Mouse (Mus musculus) adrenal gland, postnatal 14 days (tissue): Measurements from ENCODE around the gene Usp20. TPM values are rescaled to one million over a fixed set of nuclear protein-coding genes. Genes with fewer than 3 reads are reported as not detected.
A peak's percentile ranks its signal among the peaks of the same experiment; 100 is the strongest.

Experiments
- DNase-seq: peaks from one replicate; pipeline ENCODE4 v3.0.0; 2021; ENCODE audit warnings: mixed read lengths
- total RNA-seq: library from RNA; stranded (reverse); gene quantifications from 2 replicates; pipeline ENCODE4 v1.2.3, GENCODE M21; 2021

Usp20 gene
- total RNA-seq, 1 experiment from 2014 or later: 17.4 TPM

DNA sequence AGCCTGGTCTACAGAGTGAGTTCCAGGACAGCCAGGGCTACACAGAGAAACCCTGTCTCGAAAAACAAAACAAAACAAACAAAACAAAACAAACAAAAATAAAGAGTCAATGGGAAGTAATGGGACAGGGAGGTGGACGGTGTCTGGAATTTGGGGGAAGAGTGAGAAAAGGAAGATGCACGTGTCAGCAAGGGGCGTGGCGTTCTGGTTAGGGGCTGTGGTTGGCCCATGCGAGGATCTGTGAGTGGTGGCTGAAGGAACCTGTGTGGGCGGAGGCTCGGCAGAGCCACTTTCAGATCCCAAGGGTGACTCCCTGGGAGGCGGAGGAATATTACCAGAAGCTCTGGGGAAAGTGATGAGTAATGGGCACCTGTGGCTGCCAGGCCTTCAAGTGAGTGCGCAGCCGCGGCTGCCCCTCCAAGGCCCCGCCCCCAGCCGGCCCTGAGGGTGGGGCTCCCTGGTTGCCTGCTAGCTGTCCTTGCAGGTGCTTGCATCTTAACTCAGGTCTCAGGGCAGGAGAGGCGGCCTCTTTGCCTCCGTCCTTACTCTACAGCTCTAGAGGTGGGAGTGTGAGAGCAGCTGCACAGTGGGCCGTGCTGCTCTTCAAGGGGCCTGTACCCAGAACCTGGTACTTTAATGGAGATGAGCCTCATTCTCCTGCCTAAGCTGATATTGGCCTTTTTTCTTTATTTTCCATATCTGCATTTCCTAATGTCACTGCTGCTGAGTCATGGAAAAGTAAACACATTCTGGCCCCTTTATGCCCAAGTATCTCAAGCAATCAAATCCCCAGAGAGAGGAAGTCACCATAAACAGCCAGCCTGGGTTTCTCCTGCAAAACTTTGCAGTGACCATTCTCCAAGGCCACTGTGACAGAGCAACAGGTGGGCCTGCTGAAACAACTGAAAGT is 3.3 kb downstream of the Usp20 start:
- peak; percentile 90 for DNase-seq

DNA sequence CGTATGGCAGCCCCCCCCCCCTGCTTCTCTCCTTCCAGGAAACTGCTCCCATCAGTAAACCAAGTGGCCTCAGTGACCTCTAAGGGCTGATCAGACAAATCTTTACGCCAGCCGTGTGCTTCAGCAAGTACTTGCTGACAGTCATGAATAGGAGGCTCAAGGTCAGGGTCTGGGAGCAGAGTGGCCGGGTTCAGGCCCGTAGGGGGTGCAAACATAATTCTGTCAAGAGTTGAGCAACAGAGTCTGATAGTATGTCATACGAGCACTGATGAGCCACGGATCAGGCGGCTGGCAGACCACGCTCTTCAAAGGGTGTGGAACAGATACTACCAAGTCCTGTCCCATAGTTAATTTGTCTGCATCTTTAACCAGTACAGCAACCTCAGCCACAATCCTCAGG is 8.1 kb downstream of the Usp20 start:
- peak; percentile 77 for DNase-seq

DNA sequence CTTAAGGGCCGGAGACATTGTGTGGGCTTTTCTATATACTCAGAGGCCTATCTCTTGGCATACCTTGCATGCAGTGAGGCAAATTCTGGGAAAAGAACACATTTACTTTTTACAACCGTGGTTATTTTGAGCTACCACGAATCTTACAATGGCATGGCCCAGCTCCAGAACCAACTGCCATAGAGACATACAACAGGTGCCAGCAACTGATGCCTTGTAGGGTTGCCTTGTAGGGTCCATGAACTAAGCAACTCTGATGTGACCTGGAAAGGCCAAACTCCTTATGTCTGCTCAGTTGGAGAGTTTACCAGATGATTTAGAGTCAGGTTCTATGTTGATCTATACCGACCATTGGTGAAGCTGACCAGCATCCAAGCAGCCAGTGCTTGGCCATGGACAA is 12.8 kb downstream of the Usp20 start:
- DNase-seq: no peak

DNA sequence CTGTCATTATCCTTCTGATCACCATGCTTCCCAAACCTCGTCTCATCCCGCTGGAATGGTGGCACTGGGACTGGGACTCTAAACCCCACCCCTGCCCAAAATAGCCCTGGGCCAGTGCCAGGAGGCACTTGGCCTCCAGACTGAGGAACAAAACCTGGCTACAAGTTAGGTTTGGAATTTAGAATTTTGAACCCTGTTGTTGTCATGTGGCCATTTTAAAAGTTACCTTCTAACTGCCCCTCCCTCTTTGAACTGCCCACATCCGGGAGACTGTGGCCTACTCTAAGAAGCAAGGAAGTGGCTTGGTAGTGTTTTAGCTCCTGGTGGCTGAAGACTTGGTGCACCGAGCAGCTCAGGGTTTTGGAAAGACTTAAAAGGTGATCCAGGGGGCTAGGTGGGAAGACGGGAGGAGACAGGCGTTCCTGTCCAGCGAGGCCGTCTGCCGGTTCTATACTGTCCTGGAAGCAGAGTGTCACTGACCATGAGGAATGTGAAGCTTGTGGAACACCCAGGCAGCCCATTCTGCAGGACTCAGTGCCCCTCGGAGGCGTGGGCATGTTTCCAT is 13.4 kb downstream of the Usp20 start:
- peak; percentile 60 for DNase-seq

DNA sequence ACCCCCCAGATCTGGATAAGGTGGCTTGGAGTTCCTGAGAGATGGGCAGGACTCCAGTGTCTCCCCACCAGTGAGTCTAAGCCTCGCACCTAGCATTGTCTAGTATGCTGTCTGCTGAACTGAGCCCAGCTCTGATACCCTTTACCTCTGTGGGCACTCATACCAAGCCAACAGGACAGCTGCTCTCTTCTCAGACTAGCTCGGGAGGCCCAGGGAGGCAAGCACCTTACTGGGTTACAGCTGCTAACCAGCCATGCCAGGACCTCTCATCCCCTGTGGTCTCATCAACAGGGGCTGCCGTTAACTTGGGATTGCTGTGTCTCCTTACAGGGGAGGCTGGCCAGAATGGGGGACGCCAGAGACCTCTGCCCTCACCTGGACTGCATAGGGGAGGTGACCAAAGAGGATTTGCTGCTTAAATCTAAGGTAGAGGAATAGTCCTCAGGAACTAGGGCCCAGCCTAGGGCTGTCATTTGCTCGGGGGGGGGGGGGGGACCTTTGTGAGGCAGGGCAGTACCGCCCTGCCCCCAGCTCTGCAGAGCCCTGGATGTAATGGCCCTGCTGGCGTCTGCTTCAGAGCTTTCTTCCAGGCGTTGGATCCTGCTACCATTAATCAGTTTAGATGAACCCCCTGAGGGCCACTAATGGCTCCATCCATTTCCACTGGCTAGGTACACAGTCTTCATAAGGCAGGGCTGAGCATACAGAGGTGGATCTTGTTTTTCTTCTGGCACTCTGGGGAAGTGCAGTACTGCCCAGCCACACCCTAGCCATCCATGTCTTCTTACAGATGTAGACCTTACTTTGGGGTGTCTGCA is 16.6 kb downstream of the Usp20 start:
- no peak for DNase-seq

DNA sequence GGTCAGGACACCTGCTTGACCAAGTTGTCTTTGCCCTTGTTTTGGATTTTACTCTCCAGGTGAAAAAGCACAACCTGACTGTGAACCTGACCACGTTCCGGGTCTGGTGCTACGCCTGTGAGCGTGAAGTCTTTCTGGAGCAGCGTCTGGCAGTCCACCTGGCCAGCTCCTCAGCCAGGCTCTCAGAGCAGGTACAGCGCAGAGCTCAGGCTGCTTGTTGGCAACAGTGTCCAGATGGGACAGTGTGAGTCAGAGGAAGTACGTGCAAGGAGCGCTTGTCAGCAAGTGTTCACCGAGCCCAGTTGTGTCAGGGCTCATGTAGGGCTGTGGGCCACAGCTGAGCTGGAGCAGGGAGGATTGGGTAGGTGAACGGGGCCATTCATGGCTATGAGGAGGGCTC is 20.8 kb downstream of the Usp20 start:
- DNase-seq: no peak

DNA sequence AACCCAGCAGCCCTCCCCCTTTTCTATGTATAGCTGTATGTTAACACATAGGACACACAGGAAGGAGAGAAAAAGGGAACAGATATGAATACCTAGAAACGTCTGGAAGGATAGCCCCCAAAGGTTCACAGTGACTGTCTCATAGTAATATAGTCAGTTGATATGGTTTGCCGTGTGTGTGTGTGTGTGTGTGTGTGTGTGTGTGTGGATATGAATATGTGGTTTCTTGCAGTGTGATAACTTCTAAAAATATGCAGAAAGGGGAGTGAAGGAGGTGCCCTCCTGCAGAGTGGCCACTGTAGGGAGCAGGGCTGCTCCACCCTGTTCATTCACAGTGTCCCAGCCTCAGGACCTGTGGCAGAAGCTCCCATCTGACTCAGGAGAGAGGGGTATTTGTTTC is 23.4 kb downstream of the Usp20 start:
- no peak for DNase-seq

DNA sequence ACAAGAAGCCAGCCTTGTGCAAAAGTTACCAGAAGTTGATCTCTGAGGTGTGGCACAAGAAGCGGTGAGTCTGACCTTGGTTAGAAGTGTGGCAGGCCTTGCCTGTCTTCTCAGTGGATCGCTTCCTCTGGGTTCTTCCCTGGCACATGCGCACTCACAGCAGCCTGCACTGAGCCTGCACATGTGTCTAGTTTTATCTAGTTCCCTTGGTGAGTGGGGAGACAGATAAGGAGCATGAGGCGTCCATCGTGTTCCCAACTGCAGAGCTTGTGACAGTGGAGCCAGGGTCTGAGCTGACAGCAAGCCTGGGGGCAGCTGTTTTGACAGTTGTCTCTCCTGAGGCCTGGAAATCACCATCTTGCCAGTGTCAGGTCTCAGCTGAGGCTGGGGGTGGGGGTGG is 24.4 kb downstream of the Usp20 start:
- DNase-seq: peak; percentile 55

DNA sequence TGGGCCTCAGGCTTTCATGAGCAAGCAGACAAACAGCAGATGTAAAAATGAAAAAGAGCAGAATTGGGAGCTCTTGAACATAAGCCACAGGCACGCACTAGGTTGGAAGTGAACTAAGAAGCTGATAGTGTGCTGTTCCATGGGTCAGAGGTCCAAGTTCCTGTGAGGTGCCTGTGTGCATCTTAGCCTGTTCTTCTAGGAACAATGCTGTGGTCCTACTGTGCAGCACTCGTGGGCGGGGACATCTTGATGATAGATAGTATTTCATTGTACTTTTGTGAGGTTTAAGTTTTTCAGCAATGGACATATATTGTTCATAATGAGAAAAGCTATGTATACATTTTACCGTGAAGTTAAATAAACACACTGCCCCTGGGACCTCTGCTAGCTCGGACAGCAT is 25.1 kb downstream of the Usp20 start:
- no peak for DNase-seq

DNA sequence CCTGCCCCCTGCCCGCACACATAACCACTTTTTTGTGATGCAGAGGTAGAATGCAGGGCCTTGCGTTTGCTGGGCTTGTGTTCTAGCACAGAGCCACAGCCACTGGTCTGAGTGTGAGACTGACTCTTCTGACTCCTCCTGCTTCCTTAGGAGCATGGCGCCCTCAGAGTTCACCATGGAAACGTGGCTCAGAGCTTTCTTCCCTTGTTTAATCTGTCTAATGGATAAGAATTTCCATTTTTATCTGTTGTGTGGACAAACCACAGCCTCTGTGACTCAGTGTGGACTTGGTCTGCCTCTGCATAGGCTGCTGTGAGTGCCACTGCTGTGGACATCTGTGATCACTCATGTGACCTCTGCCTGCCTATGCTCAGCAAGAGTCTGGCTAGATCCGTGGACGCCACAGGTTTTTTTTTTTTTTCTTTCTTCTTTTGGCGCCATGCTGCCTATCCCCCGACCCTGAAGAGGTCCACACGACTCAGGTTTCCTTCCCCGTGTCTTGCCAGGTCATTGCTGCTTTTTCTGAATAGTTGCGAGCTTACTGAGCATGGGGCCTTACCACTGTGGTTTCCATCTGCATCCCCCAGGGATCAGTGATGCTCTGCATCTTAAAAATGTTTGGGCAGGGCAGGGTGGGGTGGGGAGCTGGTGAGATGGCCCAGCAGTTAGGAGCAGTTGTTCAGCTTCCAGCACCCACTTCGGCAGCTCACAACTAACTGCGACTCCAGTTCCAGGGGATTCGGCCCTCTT is 31.5 kb downstream of the Usp20 start:
- DNase-seq: no peak

DNA sequence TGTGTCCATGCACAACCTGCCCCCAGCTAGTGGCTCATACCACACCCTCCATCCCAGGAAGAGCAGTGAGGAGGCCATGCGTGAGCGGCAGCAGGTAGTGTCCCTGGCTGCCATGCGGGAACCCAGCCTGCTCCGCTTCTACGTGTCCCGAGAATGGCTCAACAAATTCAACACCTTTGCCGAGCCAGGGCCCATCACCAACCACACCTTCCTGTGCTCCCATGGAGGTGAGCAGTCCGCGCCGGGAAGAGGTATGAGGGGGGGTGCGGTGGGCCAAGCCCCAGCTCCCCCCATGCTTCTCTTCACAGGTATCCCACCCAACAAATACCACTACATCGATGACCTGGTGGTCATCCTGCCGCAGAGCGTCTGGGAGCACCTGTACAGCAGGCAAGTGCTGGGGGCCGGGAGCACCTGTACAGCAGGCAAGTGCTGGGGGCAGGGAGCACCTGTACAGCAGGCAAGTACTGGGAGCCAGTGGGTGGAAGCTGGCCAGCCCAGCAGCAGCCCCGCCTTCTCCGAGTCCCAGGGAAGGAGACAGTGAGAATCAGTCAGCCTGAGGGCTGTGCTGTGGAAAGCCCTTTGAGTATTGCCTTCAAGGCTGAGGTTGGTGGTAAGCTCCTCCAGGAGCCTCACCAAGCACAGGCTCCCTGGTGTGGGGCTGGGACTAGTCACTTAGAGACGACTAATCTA is 35.7 kb downstream of the Usp20 start:
- DNase-seq: no peak

DNA sequence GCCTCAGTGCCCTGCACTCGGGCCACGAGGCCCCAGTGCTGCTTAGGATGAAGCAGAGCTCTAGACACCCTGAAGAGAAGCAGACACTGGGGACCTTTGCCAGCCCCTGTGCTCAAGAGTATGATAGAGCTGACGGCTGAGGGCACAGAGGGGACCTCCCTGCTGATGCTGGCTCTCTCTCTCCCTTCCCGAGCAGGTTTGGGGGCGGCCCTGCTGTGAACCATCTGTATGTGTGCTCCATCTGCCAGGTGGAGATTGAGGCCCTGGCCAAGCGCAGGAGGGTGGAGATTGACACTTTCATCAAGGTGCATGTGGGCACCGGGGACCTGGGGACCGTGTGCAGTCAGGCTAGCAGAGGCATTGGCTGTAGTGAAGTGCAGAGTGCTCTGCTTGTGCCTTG is 36.4 kb downstream of the Usp20 start:
- DNase-seq: no peak

DNA sequence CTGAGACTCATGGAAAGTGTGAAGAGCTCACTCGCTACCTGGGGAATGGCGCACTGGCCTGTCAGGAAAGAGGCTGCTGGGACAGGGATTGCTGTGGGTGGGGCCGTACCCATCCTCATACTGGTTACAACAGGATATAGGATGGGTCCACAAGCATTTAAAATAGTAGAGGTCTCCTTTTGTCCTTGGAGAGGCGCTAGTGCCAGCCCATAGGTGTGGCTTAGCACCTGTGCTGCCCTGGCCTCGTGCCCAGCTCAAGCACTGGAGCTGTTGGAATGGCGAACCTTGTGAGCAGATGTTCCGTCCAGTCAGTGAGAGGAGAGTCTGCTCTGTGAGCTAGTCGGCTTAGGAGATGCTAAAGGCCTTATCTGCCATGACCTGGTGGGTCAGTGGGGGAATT is 36.9 kb downstream of the Usp20 start:
- DNase-seq: no peak

DNA sequence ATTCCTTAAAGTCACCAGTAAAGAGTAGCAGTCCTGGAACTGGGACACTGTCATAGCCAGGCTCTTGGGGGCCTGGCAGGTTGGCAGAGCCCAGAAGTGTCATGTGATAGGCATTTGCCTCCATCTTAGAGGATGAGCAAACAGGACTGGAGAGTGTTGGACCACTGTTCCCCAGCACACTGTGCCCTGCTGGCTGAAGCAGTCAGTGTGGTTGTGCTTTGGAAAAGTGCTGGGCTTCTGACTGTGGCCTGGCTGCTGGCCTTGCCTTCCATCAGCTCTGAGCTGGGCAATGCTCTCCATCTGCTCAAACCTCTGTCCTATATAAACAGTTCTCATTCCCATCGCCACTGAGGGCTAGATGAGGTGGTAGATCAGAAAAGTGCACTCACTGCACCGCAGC is 38.1 kb downstream of the Usp20 start:
- no peak for DNase-seq

DNA sequence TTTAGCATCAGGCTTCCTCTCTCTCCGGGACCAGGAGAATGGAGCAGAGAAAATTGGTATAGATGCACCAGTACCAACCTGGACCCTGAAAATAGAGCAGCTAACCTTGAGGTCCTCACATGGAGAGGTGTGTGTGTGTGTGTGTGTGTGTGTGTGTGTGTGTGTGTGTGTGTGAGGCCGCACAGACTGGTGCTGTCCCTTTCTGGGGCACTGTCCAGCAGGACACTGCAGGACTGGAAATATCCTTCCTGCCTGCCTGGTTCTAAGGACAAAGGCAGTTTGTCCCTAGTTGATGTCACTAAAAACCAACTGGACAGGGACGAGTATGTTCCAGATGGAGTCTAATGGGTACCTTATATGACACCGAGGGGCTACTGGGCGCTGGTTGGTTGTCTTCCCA is 41.9 kb downstream of the Usp20 start:
- no peak for DNase-seq

DNA sequence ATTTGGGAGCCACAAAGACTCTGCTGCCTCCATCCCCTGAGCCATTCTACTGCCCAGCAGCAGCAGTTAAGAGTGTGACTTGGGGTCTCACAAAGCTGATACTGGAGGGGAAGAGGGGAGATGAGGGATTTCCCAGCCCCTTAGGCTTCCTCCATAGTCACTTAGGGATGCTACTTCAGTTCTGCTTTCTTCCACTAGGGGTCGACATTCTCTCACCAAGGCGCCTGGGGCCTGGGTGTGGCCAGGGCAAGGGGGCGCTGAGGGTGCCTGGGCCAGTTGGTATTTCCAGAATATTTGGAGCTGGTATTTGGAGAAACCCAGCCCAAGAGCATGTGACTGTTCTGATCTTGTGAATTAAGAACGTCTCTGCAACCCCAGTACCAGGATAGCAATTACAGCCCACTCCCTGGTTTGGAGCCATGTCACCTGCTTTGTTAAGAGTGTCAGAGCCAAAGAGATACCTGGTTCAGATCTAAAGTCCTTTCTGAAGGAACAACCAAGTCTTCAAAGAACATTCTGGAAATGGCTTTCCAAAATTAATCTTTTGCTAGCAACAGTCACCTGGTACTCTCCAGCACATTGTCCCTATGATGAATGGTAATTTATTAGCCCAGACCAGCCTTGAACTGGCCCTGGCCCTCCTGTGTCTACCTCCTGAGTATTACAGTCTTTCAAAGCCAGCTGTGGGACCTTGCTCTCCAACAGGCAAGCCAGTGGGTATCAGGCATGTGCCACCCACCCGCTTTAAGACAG is 42.7 kb downstream of the Usp20 start:
- DNase-seq: peak; percentile 80

DNA sequence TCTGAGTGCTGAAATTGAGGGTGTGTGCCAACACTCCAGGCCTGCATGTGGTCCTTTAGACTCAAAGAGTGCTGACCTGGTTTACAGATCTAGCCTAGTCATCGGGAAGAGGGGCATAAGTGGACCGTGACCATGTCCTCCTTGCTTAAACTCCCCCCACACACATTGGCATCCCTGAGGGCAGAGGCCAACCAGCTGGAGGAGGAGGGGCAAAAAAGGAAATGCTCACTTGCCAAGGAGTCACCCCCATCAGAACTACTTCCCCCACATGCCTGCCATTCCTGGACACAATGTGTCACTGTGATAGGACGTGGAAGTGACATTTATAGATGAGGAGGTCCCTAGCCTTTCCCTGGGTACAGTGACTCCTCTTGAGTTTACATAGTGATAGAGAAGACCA is 43.4 kb downstream of the Usp20 start:
- no peak for DNase-seq

DNA sequence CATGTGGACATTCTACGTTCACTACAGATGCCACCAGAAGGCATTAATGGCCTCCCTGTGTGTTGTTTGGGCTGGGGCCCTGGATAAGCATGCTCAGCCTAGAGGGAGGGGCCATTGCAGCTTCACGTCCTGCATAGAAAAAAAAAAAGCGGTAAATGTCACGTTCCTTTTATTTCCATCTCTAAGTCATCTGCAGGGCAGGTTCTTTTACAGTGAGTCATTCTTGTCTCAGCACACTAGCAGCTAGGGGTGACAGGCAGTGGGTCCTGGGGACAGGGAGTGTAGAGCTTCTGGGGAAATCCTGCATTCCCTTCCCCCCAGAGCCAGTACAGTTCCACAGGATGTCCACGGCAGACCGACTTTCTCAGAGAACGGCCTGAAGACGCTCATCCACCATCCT is 44.6 kb downstream of the Usp20 start:
- DNase-seq: no peak

DNA sequence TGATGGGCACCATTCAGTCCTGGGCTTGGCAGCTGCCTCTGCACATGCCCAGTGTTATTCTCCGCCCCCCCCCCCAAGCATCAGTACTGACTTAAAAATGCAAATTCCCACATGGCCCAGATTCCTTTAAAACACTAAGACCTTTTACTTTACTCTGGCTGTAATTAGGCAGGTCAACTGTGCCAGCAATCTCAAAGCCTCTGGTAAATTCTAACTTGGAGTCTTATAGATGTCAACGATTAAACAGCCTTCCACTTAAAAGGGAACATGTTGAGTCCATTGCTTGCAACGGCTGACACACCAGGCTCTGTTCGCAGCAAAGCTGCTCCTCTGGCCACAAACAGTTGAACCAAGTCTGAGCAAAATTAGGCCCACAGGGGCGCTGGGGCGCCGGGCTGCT is 49.9 kb downstream of the Usp20 start:
- DNase-seq: no peak

DNA sequence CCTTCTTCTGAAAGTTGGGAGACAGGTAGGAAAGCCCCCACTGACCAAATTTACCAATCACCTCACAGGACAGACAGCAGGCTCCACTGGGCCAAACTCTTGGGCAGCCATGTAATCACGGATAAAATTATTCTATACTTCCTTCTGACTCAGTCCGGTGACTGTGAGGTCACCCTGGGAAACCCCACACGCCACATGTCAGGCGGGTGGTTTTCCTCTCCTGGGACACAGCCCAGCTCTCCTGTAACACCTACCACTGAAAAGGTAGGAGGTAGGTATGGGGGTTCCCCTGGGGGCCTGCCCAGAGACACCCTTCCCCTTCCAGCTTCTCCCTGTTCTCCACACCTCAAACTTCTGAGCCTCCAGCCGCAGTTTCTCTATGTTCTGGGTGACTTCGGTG is 54.7 kb downstream of the Usp20 start:
- no peak for DNase-seq

DNA sequence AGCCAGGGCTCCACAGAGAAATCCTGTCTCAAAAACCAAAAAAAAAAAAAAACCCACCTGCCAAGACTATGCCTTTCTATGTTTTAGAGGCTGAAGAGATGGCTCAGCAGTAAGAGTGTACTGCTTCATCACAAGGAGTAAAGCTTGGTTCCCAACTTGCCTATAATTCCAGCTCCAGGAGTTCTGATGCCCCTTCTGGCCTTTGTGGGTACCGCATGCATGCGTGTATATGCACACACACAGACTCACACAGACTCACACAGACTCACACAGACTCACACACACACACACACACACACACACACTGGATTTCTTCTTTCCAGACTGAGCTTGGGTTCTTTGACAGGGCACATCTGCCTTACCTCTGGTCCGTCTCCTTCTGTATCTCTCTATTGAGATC is 58.0 kb downstream of the Usp20 start:
- no peak for DNase-seq
